Mouse (Mus musculus) T-helper 17 cell (primary cell): ENCODE data around the gene Pitpnc1.

Experiments used
- in situ Hi-C, 2 experiments: fragments of 300-600 bp; cut with MboI, MseI; formaldehyde crosslinking; loops; 1 replicate in 1 of 2; 2 replicates in 1 of 2; pipeline ENCODE4 v1.15.1; 2025; ENCODE audit warnings: high pct_unique_total_duplicates in 2 of 2

Gene Pitpnc1

DNA sequence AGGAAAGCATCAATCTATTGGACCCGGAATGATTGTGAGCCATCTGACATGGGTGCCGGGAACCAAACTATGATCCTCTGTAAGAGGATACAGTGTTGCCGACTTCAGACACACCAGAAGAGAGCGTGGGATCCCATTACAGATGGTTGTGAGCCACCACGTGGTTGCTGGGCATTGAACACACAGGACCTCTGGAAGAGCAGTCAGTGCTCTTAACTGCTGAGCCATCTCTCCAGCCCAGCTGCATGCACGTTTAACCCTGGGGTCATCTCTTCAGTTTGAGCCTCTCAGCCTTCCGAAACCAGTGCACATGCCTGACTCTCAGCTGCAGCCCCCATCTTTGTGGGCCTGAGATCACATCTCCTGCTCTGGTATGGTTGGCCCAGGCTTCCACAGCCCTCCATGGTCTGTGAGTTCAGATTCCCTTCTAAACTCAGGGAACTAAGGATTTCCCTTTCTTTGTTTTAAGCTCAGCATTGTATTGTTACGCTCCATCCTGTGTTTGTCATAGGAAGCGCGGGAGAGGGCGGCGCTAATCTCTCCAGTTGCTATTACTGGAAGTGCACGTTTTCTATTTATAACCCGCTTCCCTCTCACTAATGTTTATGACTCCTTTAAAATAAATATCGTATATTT, 135.5 kb downstream of the Pitpnc1 start:
- in situ Hi-C loops: no loop called here

DNA sequence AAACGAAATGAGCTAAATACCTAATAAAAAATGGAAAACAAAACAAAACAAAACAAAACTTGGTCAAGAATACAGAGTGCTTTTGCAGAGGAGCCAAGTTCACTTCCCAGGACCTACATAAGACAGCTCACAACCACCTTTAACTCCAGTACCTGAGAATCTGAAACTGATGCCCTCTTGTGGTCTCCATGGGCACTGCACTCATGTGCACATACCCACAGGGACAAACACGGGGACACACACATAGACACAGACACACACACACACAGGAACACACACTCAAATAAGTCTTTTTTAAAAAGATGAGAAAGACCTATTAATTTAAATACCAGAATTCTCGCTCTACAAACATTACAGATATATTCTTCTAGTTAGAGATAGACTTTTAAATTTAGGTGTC, 137.6 kb downstream of the Pitpnc1 start:
- in situ Hi-C loops: no loop called here

DNA sequence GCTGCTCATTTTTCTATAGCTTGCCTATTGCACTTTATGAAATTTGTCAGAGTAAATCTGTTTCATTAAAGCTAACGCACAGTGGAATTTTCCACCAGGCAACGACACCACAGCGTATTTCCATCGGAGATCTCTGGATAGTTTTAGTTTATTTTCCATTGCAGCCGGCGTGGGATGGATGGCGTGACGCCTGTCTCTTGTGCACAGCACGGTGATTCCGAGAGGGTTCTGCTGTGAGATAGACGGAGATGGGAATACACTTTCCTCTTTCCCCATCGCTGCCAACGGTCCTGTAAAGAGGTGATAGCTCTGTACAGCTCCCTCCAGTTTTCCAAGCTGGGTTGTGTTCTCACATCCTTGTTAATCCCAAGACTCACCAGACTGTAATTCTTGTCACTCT, 138.2 kb downstream of the Pitpnc1 start:
- in situ Hi-C loops: no loop called here

DNA sequence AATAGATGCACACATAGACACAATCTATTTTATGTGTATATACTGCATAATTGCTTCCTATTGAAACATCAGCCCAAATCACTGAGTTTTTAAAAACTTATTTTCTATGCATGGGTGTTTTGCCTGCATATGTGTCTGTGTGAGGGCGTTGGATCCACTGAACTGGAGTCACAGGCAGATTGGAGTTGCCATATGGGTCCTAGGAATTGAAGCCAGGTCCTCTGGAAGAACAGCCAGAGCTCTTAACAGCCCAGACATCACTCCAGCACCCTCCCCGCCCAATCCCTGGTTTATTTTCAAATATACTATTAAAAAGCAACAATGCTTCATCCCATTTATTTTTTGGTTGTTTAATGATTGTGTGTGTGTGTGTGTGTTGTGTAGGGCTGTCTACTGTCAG, 139.1 kb downstream of the Pitpnc1 start:
- in situ Hi-C loops: no loop called here

DNA sequence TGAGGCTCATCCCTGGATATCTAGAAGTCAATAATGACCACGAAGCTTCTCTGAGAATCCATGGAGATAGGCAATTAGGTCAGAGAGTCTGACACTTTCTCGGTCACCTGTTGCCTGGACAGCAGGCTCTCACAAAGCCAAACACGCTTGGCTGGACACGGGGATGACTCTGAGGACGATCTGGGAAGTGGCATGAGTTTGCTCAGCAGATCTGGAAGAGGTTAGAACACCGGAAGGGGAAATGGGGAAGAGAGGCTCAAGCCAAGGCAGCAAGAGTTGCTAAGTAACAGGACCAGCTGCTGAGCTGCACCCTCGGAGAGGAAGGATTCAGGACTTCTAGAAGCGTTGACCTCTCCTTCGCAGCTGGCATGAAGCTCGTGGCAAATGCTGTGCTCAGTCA, 143.2 kb downstream of the Pitpnc1 start:
- in situ Hi-C loops: no loop called here

DNA sequence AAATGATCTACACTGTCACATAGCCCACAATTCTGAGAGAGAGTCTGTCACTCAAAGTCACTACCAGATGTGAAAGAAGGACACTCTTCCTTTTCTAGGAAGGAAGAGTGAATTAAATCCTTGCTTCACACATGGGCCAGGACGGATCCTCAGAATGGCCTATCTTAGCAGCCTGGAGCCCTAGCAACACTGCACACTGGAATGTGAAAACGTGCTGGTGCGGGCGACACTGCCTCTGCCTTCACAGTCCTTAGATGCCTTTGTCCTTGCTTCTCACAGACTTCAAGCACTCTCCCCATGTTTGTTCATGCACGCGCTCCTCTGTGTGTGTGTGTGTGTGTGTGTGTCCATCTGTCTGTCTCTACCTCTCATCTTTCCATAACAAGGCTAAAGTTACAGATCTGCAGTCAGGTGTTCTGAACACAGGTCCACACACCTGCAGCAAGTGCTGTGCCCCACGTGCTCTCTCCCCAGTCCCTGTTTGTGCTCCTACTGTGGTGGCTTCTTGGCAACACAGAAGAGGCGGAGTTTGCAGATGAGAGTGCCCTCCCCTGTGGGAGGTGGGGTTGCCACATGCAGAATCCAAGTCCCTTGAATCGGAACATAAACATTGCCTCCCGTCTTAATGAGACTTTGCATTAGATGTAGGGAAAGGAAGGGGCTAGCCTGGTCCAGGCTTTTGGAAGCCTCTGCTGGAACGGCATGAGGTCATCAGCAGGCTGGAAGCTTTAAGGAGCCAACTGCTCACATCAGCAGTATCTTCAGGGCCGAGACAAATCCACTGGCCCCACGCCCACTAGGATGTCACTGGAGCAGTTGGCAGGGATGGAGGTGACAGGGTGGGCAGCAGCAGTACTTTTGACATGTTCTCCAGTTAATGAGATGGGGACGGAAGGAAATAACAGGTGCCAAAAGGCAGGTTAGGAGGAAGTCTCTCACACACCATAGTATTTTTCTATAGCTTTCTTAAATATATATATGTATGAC, 144.5 kb downstream of the Pitpnc1 start:
- in situ Hi-C loops: no loop called here

DNA sequence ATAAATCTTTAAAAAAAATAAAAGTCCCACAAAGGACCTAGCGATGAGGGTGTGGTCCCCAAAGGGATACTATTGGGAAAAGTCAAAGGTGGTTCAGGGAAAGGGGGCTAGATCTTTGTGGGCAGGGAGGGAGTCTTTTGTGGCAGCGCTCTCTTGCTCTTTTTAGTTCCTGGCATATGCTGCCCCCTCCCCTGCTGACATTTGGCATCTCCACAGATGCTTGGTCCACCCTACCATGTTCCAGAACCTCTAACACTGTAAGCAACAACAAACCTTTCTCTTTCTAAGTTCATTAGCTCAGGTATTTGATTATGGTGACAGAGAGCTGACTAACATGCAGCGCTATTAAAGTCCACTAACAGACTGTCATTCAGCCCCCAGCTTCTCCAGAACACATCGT, 145.3 kb downstream of the Pitpnc1 start:
- in situ Hi-C loops: no loop called here

DNA sequence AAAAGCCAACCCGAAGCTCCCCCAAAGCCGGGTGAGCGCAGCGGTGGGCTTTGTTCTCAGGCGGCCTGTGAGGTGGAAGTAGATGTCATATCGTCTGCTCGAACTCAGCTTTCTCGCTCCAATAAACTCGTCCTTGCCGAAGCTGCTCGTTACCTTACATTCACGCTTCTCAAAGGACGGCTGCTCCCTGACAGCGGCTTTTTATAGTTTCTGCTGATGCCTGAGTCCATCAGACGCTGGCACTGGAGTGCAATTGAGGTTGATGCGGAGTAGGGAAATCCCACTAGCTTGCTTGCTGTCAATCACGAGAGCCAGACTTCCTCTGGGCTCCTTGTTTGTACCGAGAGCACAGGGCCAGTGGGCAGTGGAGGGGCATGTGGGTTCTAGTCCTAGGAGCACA, 147.3 kb downstream of the Pitpnc1 start:
- in situ Hi-C loops: no loop called here

DNA sequence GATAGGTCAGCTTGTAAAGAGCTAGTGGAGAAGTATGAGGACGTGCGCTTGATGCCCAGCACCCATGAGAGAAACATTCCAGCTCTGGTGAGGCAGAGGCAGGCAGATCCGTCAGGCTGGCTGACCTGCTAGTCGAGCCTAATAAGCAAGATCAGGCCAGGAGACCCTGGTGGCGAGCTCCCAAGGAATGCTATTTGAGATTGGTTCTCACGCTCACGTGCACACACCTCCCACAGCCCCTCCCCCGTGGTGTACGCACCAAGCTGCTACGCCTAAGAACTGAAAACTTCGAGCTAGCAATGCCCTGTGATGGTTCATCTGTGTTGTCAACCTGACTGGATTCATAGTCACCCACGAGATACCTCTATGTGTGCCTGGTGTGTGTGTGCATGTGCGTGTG, 148.3 kb downstream of the Pitpnc1 start:
- in situ Hi-C loops: no loop called here

DNA sequence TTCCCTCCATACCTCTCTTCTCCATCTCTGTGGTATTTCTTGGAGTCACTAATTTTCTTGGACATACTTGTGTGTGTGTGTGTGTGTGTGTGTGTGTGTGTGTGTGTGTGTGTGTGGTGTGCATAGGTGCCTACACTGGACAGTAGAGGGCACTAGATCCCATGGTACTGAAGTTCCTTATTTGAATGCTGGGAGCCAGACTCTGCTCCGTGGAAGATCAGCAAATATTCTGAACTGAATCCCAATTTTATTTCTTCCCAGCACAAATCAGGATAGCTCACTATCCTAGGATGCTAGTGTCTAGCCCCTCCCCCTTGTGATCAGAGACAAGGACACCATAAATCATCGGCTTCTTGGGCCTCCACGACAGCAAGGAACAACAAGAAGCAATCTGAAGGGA, 148.7 kb downstream of the Pitpnc1 start:
- in situ Hi-C loops: no loop called here

DNA sequence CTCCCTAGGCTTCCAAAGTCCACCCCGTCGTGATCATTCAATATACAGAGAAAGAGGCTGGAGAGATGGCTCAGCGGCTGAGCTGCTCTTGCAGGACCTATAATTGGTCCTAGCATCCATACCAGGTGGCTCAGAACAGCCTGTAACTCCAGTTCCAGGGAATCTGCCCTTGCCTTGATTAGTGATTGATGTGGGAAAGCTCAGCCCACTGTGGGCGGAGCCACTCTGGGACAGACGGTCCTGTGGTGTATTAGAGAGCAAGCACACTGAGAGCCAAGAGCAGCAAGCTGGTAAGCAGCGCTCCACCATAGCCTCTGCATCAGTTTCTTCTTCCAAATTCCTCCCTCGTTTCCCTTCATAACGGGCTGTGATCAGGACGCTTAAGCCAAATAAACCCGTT, 150.6 kb downstream of the Pitpnc1 start:
- in situ Hi-C loops: no loop called here

DNA sequence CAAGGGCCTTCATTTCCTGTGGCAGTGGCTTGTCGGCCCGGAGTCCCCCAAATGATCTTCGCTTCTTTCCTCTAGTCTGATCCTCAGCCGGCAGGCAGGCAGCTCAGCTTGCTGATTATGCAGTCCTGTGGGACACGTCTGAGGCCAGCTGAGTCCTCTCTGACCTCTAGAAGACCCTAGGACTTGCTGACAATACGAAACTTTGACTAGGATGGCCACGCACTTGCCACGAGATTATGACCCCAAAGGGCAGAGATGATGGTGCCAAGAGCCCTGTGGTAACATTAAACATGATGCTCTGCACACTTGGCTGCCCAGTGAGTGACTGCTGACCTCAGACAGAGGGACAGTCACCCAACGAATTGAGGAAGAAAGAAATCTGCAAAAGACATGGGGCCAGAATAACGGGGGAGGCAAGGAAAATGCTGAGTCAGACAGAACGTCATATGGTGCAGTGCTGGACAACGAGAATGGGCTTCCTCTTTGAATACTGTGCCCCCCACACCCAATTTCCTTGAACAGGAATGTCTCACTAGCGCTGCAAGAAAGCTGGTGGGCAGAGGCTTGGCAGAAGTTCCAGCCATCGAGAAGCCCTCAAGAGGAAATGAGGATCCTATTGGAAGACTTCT, 152.7 kb downstream of the Pitpnc1 start:
- in situ Hi-C loops: no loop called here

DNA sequence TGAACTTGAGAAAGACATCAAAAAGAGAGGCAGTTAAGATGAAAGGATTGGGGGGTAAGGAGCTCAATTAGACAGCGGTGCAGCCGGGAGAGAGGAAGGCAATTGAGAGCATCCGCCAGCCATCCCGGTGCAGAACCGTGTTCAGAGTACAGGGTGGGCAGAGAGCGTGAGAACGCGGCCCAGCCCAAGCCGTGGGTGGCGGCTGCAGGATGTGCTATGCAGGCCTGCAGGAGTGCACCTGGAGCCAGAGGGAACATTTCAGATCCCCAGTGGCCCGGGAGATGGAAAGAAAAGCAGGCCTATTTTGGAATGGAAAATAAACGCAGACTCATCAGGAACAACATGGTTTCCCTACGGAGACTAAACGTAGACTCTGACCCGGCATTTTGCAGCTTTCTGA, 155.0 kb downstream of the Pitpnc1 start:
- in situ Hi-C loops: no loop called here

DNA sequence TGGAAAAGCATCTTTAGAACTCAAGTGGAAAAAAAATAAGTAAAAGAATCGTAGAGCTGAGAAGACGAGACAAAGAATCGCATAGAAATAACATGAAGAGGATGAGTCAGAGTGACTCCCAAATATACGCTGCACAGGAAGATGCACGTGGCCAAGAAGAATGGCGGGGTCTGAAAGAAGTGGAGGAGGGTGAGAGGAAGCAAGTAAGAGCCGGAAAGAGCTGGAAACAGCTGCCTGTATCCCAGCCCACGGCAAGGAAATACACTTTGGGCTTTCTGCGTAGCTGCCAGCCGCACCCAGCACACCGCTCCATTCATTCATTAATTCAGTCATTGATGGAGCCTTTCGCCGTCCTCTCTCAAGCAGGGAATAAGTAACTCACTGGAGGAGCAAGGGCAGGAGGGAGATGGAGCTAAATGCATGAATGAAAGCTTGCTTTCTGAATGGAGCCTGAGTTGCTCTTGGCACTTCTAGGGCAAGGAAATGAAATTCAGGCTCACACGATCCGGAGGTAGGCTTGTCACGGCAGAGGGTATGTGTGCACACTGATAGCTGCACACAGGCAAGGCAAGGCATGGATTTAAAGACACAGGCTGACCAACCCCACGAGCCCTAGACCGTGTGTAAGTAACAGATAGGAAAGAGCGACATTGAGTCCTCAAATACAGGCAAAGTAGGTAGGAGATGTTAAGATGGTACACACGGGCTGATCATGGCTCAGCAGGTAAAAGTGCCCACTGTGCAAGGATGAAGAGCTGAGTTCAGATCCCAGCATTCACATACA, 160.0 kb downstream of the Pitpnc1 start:
- in situ Hi-C loops: no loop called here

DNA sequence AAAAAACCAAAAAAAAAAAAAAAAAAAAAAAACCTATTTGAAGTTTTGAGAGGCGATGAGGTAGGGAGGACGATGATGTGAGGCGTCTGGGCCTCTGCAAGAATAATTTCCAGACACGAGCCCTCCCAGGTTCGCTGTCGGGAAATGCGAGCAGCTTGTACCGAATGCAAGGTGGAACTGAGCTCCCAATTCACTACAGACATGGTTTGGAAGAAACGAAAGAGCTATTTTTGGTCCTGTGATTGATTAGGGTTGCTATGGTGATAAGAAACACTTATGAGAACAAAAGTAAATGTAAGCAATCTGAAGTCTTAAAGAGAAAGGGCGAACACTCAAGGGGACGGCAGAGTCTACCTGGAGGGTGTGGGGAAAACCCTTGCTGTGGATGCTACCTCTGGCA, 164.3 kb downstream of the Pitpnc1 start:
- in situ Hi-C loops: loop anchor here in 1 of 2 experiments (5.0 kb wide), 1 partner anchor 69 kb away; no protein-coding TSS in a partner anchor

DNA sequence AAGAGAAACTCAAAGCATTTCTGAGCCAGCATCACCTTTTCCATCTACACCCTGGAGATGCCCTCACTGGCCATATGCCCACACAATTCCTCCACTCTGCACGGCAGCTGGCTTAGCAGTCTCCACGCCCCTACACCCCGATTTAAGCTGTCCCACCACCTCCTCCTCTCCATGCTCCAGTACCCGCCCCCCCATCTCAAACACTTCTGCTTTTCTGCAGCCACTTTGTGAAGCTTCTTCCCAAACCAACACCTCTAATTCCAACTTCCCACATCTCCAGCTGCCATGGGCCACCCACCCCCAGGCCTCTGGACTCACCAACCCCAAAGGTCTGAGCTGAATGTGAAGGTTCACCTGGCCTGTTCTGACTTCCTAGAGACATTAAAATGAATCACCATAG, 168.4 kb downstream of the Pitpnc1 start:
- in situ Hi-C loops: no loop called here

DNA sequence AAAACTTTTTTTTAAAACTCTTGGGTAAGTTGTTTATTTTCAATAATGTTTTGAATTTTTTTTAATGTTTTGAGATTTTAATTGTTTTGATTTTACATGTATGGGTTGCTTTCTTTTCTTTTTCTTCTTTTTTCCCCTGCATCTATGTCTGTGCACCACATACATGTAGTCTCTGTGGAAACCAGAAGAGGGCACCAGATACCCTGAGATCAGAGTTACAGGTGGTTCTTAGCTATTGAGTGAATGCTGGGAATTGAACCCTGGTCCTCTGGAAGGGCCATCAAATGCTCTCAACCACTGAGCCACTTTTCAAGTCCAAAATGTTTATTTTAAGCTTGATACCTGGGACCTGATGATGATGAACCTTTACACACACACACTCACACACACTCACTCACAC, 170.3 kb downstream of the Pitpnc1 start:
- in situ Hi-C loops: no loop called here

DNA sequence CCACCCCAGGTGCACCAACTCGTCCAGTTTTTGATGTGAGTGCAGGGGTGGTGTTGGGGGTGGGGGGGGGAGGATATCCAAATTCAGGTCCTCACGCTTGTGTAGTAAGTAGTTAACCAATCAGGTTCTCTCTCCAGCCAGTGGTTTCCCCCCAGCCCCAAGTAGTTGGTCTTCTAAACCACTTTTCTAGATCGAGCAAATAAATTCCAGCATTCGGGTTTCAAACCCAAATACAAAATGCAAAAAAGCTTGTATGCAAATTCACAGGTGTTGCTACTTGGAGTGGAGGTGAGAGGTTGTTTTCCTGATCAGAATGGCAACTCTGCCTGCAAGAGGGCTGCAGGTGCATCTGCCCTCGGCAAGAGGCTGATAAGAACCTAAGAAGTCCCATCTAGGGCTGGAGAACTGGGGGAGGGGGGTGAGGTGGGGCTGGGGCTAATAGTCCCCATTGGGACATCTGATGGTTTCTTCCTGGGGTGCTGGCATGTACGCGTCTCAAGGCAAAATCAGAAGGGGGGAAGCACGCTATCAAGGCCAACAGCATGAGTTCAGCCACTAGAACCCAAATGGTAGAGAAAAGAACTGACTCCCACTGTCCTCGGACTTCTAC, 170.9 kb downstream of the Pitpnc1 start:
- in situ Hi-C loops: no loop called here

DNA sequence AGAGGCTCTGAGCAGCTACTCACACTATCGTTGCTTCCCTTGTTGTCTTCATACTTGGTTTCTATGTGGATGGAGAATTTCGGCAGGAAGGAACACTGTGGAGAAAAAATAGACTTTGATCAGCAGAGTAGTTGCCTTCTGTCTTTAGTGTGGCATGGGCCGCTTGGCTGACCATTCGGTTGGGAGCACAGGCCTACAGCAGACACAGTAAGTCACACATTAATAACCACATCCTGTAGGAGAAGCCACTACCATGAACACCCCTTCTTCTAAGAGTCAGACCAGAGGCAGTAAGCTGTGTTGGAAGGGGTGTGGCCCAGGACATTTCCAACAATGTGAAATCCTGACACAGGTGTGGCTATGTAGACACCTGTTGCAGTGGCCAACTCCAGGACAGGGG, 174.3 kb downstream of the Pitpnc1 start:
- in situ Hi-C loops: no loop called here

DNA sequence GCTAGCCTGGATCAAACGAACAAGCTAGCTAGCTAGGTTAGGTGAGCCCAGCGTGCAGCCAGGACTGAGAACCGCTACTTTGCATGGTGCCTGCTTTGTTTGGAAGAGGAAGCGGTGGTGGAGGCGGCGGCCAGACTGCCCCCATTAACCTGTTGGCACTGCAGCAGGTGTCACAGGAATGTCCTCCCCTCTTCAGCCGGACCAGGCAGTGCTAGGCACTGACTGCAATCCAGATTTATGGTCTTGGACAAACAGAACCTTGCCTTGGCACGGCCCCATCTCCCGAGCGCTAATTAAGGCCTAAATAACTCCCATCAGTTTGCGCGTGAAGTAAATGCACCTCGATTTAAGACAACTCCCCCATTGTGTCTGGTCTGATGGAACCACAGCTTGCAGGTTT, 178.5 kb downstream of the Pitpnc1 start:
- in situ Hi-C loops: no loop called here

DNA sequence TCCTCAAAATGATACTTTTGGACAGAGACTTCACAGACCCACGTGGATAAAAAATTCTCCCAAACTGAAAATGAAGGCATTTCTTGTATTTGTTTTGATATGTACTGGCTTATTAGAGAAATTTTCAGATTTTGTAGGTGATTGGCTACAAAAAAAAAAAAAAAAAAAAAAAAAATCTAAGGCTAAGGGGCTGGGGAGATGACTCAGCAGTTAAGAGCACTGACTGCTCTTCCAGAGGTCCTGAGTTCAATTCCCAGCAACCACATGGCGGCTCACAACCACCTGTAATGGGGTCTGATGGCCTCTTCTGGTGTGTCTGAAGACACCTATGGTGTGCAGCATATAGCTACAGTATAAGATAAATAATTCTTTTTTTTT, 182.3 kb downstream of the Pitpnc1 start:
- in situ Hi-C loops: no loop called here
